Mouse (Mus musculus) liver, postnatal 0 days (tissue): ENCODE data around the gene Dcaf5.

ENCODE experiments used
- CTCF ChIP-seq: sonication (generic); IDR thresholded peaks from 2 replicates; pipeline ENCODE4 v1.5.1; 2016; ENCODE audit warnings: antibody characterized with exemption, low read depth
- EP300 ChIP-seq: IDR thresholded peaks from 2 replicates; pipeline ENCODE4 v1.6.1; 2016; ENCODE audit warnings: antibody characterized with exemption, low read depth, mild to moderate bottlenecking

DNA sequence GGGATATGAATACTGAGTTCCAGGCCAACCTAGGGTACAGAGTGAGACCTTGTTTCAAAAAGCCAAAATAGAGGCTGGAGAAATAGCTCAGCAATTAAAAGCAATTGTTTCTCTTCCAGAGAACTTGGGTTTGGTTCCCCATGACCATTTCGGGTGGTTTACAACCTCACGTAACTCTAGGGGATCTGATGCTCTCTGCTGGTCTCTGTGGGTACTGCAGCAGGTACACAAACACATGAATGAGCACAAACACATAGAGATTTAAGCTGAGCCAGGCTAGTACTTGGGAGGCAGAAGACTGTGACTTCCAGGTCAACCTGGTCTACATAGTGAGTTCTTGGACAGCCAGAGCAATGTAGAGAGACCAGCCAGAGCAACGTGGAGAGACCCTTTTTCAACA is 28.6 kb downstream of the Dcaf5 start:
- peak; percentile 78 for TF ChIP-seq CTCF
- no peak for TF ChIP-seq EP300
